Mouse (Mus musculus) forebrain, embryonic 13.5 days (tissue): ENCODE measurements around the gene Safb. TPM values are rescaled to one million over a fixed set of nuclear protein-coding genes. Genes with fewer than 3 reads are reported as not detected.

ENCODE experiments used
- ATAC-seq: fragments of 200-750 bp; cut with Nextera tagmentation; 2 replicates; pipeline ENCODE4 v1.8.0; 2017
- H3K27ac ChIP-seq: fragments of 300-500 bp; sonication (generic); 2 replicates; pipeline ENCODE4 v1.5.1; 2015; ENCODE audit warnings: inconsistent platforms, mild to moderate bottlenecking, moderate library complexity
- H3K27me3 ChIP-seq: fragments of 300-500 bp; sonication (generic); 2 replicates; pipeline ENCODE4 v1.6.1; 2015; ENCODE audit warnings: mild to moderate bottlenecking, inconsistent platforms
- H3K36me3 ChIP-seq: fragments of 300-500 bp; sonication (generic); 2 replicates; pipeline ENCODE4 v1.6.1; 2015; ENCODE audit warnings: mild to moderate bottlenecking, inconsistent platforms; ENCODE audit not compliant: poor library complexity, severe bottlenecking
- H3K4me1 ChIP-seq: fragments of 300-500 bp; sonication (generic); 2 replicates; pipeline ENCODE4 v1.6.1; 2015; ENCODE audit warnings: inconsistent platforms
- H3K4me2 ChIP-seq: fragments of 300-500 bp; sonication (generic); 2 replicates; pipeline ENCODE4 v1.6.1; 2015; ENCODE audit warnings: inconsistent platforms, mild to moderate bottlenecking, moderate library complexity
- H3K4me3 ChIP-seq: fragments of 300-500 bp; sonication (generic); 2 replicates; pipeline ENCODE4 v1.5.1; 2015; ENCODE audit warnings: mild to moderate bottlenecking, inconsistent platforms
- H3K9ac ChIP-seq: fragments of 300-500 bp; sonication (generic); 2 replicates; pipeline ENCODE4 v1.6.1; 2015; ENCODE audit warnings: mild to moderate bottlenecking, inconsistent platforms
- H3K9me3 ChIP-seq: fragments of 300-500 bp; sonication (generic); replicated peaks from 2 replicates; pipeline ENCODE4 v1.6.1; 2016; ENCODE audit warnings: inconsistent platforms
- WGBS: fragments of 180-500 bp; shearing (Covaris S2); methylation state at CpG from one replicate; pipeline ENCODE4 v1.1.7; 2015; 5-methylcytosine and 5-hydroxymethylcytosine counted together
- polyA plus RNA-seq: library from polyadenylated mRNA; unstranded; fragments of >200 nt; fragmentation: Nextera tagmentation; extraction: Ambion mirVana; gene quantifications from 2 replicates; pipeline ENCODE4 v1.2.1, GENCODE M21; 2015

The Safb gene
- polyA plus RNA-seq, 1 experiment from 2014 or later, result 135 TPM

DNA sequence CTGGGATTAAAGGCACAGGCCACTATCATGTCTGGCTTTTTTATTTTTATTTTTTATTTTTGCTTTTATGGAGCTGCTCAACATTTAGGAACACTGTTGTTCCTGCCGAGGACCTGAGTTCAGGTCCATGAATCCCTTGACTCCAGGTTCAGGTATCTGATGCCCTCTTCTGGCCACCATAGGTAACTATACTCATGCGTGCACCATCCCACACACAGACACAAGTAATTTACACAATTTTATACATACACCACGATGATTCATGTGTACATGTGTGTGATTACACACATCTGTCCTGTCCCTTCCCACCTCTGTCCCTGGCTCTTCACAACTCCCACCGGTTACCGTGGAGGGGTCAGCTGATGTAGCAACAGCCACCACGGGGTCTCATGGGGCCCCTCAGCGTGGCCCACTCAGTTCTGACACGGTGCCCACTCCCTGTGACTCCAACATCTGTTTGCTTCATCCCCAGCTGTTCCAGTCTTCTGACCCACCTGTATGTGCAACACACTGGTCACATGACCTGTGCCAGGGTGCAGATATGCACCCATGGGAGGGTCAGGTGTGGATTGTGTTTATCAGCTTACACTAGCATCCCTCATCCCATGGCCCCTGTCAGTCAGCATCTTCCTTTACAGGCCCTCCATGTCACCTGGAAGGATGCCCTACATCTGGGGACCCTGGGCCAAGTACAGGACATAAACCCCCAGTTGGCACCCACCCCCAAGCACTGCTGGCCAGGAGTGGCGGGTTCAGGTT, 36.6 kb upstream of the Safb start:
- Histone ChIP-seq H3K36me3 (no peaks in the 10 kb centered on the region), H3K9me3 (no peaks in the 10 kb centered on the region), H3K9ac (no peak overlapping the region), H3K4me3 (no peak overlapping the region), H3K4me1 (peaks cover 73% of the 10 kb centered on the region), H3K27ac (peak overlapping the region; percentile 87), H3K4me2 (no peak overlapping the region), H3K27me3 (no peaks in the 10 kb centered on the region)
- ATAC-seq, result no peak
- WGBS, result 69% methylated on average over 9 of the region's 9 CpGs

DNA sequence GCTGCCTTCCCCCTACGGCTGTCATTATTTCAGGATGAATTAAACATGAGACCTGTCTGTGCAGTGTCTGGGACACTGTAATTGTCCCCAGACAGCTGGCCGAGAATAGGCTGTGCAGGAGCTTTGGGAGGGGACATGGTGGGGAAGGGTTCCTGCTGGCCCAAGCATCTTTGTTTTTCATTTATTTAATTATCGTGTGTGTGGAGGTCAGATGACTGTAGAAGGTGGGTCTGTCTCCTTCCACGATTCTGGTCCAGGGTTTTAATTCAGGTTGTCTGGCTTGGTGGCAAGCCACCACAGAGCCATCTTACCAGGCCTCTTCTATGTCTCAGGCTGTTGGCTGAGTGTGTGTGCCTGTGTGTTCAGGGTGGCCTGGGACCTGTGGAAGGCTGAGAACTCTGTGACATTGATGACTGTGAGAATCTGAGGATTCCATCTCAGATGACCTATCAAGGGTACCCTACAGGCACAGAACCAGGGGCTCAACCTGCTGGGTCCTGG, 36.0 kb upstream of the Safb start:
- H3K4me3 ChIP-seq, result no peak overlapping the region
- H3K9me3 ChIP-seq, result no peaks in the 10 kb centered on the region
- H3K27me3 ChIP-seq, result no peaks in the 10 kb centered on the region
- H3K36me3 ChIP-seq, result no peaks in the 10 kb centered on the region
- no peak for ATAC-seq
- H3K4me2 ChIP-seq, result no peak overlapping the region
- peak overlapping the region; percentile 72 for H3K27ac ChIP-seq
- no peak overlapping the region for H3K9ac ChIP-seq
- peaks cover 67% of the 10 kb centered on the region for H3K4me1 ChIP-seq
- 16% methylated on average over 4 of the region's 4 CpGs for WGBS

GRCm38 (mm10) chr17:56550784-56551475, 33.7 kb upstream of the Safb start:
- H3K4me2 ChIP-seq, result no peak overlapping the region
- H3K9ac ChIP-seq, result 0 out of 2 replicates have a peak overlapping the region, but pooled peaks have one; percentile 18
- no peak for ATAC-seq
- no peaks in the 10 kb centered on the region for H3K9me3 ChIP-seq
- peaks cover 59% of the 10 kb centered on the region for H3K4me1 ChIP-seq
- no peaks in the 10 kb centered on the region for H3K36me3 ChIP-seq
- no peak overlapping the region for H3K4me3 ChIP-seq
- no peaks in the 10 kb centered on the region for H3K27me3 ChIP-seq
- H3K27ac ChIP-seq, result peak overlapping the region; percentile 99
- 78% methylated on average over 12 of the region's 12 CpGs for WGBS

- H3K36me3 ChIP-seq, result no peaks in the 10 kb centered on the region
- WGBS, result 18% methylated on average over 6 of the region's 6 CpGs
- peak overlapping the region; percentile 22 for H3K9ac ChIP-seq
Measured at GRCm38 (mm10) chr17:56551841-56552581, 32.6 kb upstream of the Safb start.

DNA sequence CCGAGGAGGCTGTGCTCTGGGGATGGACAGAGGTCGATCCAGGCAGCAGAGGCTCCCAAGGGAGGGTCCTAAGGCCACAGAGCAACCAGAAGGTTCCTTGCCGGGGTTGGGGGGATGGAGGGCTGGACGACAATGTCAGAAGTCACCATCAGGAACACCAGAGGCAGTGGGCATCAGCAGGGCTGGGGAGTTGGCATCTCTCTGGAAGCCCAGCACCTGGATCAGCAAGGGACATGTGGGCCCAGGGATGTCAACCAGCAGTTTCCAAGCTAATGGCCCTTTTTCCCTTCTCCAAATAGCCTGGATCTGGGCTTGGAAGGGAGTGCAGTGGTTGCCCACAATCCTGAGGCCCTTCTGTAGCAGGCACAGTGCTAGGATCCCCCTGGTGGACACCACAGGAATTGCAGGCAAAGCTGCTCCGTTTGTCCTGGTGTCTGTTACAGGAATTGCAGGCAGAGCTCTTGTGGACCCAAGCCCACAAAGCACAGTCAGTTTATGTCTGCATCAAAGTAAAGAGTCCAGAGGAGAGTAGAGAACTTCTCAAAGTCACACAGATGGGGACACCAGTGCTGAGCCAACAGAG, 31.8 kb upstream of the Safb start:
- ATAC-seq, result peak; percentile 52
- peak overlapping the region; percentile 22; the same call in 1 of the 2 replicates for H3K9ac ChIP-seq
- H3K27me3 ChIP-seq, result no peaks in the 10 kb centered on the region
- H3K27ac ChIP-seq, result peak overlapping the region; percentile 99
- H3K4me3 ChIP-seq, result no peak overlapping the region
- 58% methylated on average over 5 of the region's 5 CpGs for WGBS
- no peaks in the 10 kb centered on the region for H3K36me3 ChIP-seq
- H3K4me1 ChIP-seq, result peaks cover 41% of the 10 kb centered on the region
- no peaks in the 10 kb centered on the region for H3K9me3 ChIP-seq
- H3K4me2 ChIP-seq, result peak overlapping the region; percentile 19

More at GRCm38 (mm10) chr17:56551841-56552581, 32.6 kb upstream of the Safb start:
- H3K27me3 ChIP-seq, result no peaks in the 10 kb centered on the region
- H3K4me2 ChIP-seq, result peak overlapping the region; percentile 22
- peak overlapping the region; percentile 99 for H3K27ac ChIP-seq
- peak; percentile 87 for ATAC-seq
- H3K4me1 ChIP-seq, result peaks cover 49% of the 10 kb centered on the region
- H3K4me3 ChIP-seq, result no peak overlapping the region
- no peaks in the 10 kb centered on the region for H3K9me3 ChIP-seq

DNA sequence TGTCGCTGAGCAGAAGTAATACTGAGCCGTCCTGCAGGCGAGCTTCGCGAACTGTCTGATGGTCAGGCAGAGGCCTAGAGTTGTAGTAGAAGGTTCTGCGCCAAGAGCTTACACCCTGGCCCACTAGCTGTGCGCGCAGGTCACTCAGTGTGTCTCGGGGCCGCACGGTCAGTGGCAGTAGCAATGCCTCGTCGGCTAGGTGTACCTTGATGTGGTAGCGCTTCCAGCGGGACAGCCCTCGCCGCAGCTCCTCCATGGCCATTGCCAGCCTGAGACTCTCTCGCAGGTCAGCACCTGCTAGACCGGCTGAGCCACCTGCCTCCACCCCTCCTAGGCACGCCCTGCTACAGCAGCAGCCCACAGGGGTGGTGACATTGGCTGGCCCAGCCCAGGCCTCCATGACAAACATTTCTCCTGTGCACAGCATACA, 30.5 kb upstream of the Safb start, which contains the start of gene Gm20219:
Gene Gm20219, minus strand, starts transcription at position 266 of the 430 bp plus-strand sequence.
- H3K4me1 ChIP-seq, result peaks cover 28% of the 10 kb centered on the region
- no peak within 1 kb of the TSS for H3K9ac ChIP-seq
- peak within 1 kb of the TSS; percentile 99 for H3K27ac ChIP-seq
- WGBS, result 80% methylated on average over 20 of the region's 20 CpGs
- no peaks in the 10 kb centered on the region for H3K36me3 ChIP-seq
- no peak within 1 kb of the TSS for H3K4me2 ChIP-seq
- no peaks in the 10 kb centered on the region for H3K9me3 ChIP-seq
- no peak within 1 kb of the TSS for H3K4me3 ChIP-seq
- no peak for ATAC-seq
- no peaks in the 10 kb centered on the region for H3K27me3 ChIP-seq

DNA sequence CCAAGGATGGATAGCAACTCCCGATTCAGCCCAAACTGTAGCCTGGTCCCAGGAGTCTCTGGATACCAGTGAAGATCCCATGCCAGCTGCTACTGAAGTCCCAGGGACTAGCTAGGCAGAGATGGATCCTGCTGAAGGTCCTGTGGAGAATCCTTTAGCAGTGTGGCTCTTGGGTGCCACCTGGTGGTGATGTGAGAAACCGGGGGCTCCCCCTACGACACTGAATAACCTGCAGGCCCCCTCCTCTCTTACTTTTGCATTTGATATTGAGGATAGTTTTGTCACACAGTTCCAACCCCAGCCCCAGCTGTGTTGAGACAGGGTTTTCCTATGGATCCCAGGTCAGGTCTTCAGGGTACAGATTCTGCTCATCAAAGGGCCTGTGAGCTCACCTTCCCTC, 26.2 kb upstream of the Safb start:
- Histone ChIP-seq H3K27ac (no peak overlapping the region; the same call in 1 of the 2 replicates), H3K4me2 (no peak overlapping the region)
- WGBS, result 25% methylated on average over 3 of the region's 3 CpGs

DNA sequence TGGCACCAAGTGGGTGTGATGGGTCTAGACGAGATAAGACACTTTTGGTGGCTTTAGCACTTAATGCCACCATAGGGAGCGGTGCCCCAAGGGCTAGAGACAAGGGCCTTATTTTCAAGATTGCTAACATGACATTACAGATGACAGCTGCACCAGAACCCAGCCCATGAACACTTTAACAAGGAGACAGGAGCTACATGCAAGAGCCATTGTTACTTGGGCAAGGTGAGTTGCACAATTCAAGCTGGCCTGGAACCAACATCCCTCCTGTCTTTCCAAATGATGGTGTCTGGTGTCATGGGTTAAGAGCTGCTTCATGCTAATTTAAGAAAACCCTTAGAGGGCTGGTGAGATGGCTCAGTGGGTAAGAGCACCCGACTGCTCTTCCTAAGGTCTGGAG, 25.2 kb upstream of the Safb start:
- Histone ChIP-seq H3K4me2 (no peak overlapping the region), H3K9ac (no peak overlapping the region), H3K27ac (peak overlapping the region; percentile 10; the same call in 1 of the 2 replicates), H3K36me3 (peaks cover 35% of the 10 kb centered on the region), H3K9me3 (no peaks in the 10 kb centered on the region), H3K4me3 (no peak overlapping the region), H3K27me3 (no peaks in the 10 kb centered on the region), H3K4me1 (no peaks in the 10 kb centered on the region)
- ATAC-seq, result no peak; the same call in 1 of the 2 replicates
- 78% methylated on average over 3 of the region's 3 CpGs for WGBS

More for the DNA sequence above, 26.2 kb upstream of the Safb start:
- peak; percentile 78 for ATAC-seq
- Histone ChIP-seq H3K4me3 (no peak overlapping the region), H3K4me1 (no peaks in the 10 kb centered on the region), H3K36me3 (peaks cover 25% of the 10 kb centered on the region), H3K9ac (no peak overlapping the region), H3K9me3 (no peaks in the 10 kb centered on the region), H3K27me3 (no peaks in the 10 kb centered on the region)

GRCm38 (mm10) chr17:56560131-56560530, 24.5 kb upstream of the Safb start:
- H3K9me3 ChIP-seq, result no peaks in the 10 kb centered on the region
- WGBS, result 80% methylated on average over 1 of the region's 1 CpGs
- H3K4me2 ChIP-seq, result no peak overlapping the region
- H3K36me3 ChIP-seq, result peaks cover 42% of the 10 kb centered on the region
- H3K27me3 ChIP-seq, result no peaks in the 10 kb centered on the region
- H3K4me1 ChIP-seq, result no peaks in the 10 kb centered on the region
- no peak for ATAC-seq
- H3K4me3 ChIP-seq, result no peak overlapping the region
- no peak overlapping the region for H3K9ac ChIP-seq
- no peak overlapping the region for H3K27ac ChIP-seq

DNA sequence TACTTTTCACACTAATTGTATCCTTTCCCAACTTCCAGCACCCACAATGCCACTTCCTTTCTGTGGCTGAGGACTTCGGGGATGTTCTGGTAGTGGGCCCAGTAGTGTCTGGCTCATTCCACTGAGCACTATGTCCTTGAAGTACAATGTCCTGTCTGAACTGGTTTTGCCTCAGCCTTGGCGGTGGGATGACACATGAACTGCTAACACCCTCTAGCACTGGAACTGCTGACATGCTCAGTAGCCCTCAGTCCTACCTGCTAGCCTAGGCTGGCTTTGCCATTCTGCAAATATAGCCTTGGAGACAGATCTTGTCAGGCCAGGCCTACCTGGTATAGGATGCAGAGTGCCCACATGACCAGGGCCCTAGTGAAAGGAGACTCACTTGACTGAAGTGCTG, 22.8 kb upstream of the Safb start:
- H3K36me3 ChIP-seq, result peaks cover 60% of the 10 kb centered on the region
- ATAC-seq, result no peak
- no peaks in the 10 kb centered on the region for H3K4me1 ChIP-seq
- H3K27me3 ChIP-seq, result no peaks in the 10 kb centered on the region
- no peak overlapping the region for H3K4me2 ChIP-seq
- H3K9ac ChIP-seq, result 0 out of 2 replicates have a peak overlapping the region, but pooled peaks have one; percentile 23
- no peak overlapping the region for H3K27ac ChIP-seq
- WGBS, result 98% methylated on average over 2 of the region's 2 CpGs
- no peak overlapping the region for H3K4me3 ChIP-seq
- H3K9me3 ChIP-seq, result no peaks in the 10 kb centered on the region

- H3K27me3 ChIP-seq, result no peaks in the 10 kb centered on the region
- H3K36me3 ChIP-seq, result peaks cover 100% of the 10 kb centered on the region
- no peak overlapping the region for H3K9ac ChIP-seq
- ATAC-seq, result no peak
- no peak overlapping the region for H3K27ac ChIP-seq
- no peak overlapping the region for H3K4me3 ChIP-seq
- WGBS, result 93% methylated on average over 29 of the region's 29 CpGs
- no peak overlapping the region for H3K4me2 ChIP-seq
- no peaks in the 10 kb centered on the region for H3K9me3 ChIP-seq
- H3K4me1 ChIP-seq, result no peaks in the 10 kb centered on the region
Measured at GRCm38 (mm10) chr17:56566293-56566692, 18.3 kb upstream of the Safb start.
